ENCODE assay signal across 24 mouse cellular contexts in the genomic region with DNA sequence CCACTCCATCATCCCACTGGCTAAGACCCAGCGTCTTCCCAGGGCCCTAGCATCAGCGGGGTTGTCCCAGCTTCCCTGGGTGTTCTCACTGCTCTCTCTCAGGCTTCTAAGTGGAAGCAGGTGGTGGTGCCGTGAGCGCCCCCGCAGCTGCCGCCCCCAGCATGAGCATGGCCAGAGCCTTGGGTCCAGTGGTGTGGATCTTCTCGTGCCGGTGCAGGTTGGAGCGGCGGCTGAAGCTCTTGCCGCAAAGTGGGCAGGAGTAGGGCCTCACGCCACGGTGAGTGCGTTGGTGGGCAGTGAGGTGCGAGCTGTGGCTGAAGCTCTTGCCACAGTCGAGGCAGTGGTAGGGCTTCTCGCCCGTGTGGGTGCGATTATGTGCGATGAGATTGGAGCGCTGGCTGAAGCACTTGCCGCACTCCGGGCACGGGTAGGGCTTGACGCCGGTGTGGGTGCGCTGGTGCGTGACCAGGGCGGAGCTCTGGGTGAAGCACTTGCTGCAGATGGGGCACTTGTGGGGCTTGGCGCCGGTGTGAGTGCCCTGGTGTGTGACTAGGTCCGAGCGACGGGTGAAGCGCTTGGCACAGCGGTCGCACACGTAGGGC. TPM values are rescaled to one million over a fixed set of nuclear protein-coding genes. Genes with fewer than 3 reads are reported as not detected.
DNase-seq lines count a peak whose midpoint lies in the region; ATAC-seq and TF ChIP-seq lines count a peak whose summit lies in the region.
"Had no signal": no experiment of that assay in that cellular context is flagged by ENCODE, and none has a peak within 500 bp of the region (broad histone marks: within the 10 kb centered on the region; RNA-seq: fewer than 3 reads in every experiment).

No protein-coding gene starts in this region.

- H3K36me3 ChIP-seq in embryonic facial prominence, embryonic 11.5 days (replicated peaks; ENCODE audit: control insufficient read depth, insufficient read depth, low read depth, low read length), result peaks cover 15% of the 10 kb centered on the region
- H3K36me3 ChIP-seq in embryonic facial prominence, embryonic 10.5 days (replicated peaks), result peaks cover 89% of the 10 kb centered on the region
- peaks cover 53% of the 10 kb centered on the region for H3K36me3 ChIP-seq in kidney, embryonic 14.5 days (ENCODE audit: control insufficient read depth, insufficient read depth, low read length)
- peaks cover 83% of the 10 kb centered on the region for H3K36me3 ChIP-seq in midbrain, embryonic 12.5 days
- peaks cover 58% of the 10 kb centered on the region for H3K36me3 ChIP-seq in midbrain, postnatal 0 days (ENCODE audit: insufficient read depth, low read length)
- H3K36me3 ChIP-seq in stomach, embryonic 16.5 days (ENCODE audit: control insufficient read depth, insufficient read depth, low read length), result peaks cover 44% of the 10 kb centered on the region

- no peaks in the 10 kb centered on the region for H3K4me1 ChIP-seq in embryonic facial prominence, embryonic 11.5 days (ENCODE audit: control insufficient read depth, insufficient read depth, low read length)
- H3K4me1 ChIP-seq in embryonic facial prominence, embryonic 10.5 days, result no peaks in the 10 kb centered on the region
- no peaks in the 10 kb centered on the region for H3K4me1 ChIP-seq in kidney, embryonic 14.5 days (ENCODE audit: control insufficient read depth, insufficient read depth, low read length)
- H3K4me1 ChIP-seq in midbrain, embryonic 12.5 days, result no peaks in the 10 kb centered on the region
- no peaks in the 10 kb centered on the region for H3K4me1 ChIP-seq in midbrain, postnatal 0 days (ENCODE audit: insufficient read depth, low read length)
- no peaks in the 10 kb centered on the region for H3K4me1 ChIP-seq in stomach, embryonic 16.5 days (ENCODE audit: control insufficient read depth, insufficient read depth, low read length)
- H3K4me1 ChIP-seq: kidney, embryonic 15.5 days; neural tube, embryonic 15.5 days had no signal

- no peak overlapping the region for H3K4me3 ChIP-seq in embryonic facial prominence, embryonic 11.5 days (ENCODE audit: low read depth, low read length)
- no peak overlapping the region for H3K4me3 ChIP-seq in embryonic facial prominence, embryonic 10.5 days
- H3K4me3 ChIP-seq in kidney, embryonic 14.5 days (ENCODE audit: low read length), result no peak overlapping the region
- H3K4me3 ChIP-seq in midbrain, embryonic 12.5 days, result no peak overlapping the region
- H3K4me3 ChIP-seq in midbrain, postnatal 0 days (ENCODE audit: low read depth, low read length), result no peak overlapping the region
- no peak overlapping the region for H3K4me3 ChIP-seq in stomach, embryonic 16.5 days (replicated peaks; ENCODE audit: low read length)
- H3K4me3 ChIP-seq: kidney, embryonic 15.5 days; megakaryocyte, embryonic 14.5 days; myocyte; neural tube, embryonic 15.5 days had no signal

- H3K27ac ChIP-seq in embryonic facial prominence, embryonic 11.5 days (replicated peaks; ENCODE audit: low read depth, low read length), result no peak overlapping the region
- no peak overlapping the region for H3K27ac ChIP-seq in embryonic facial prominence, embryonic 10.5 days (replicated peaks)
- no peak overlapping the region for H3K27ac ChIP-seq in kidney, embryonic 14.5 days (ENCODE audit: low read depth, low read length)
- H3K27ac ChIP-seq in midbrain, embryonic 12.5 days (replicated peaks), result no peak overlapping the region
- no peak overlapping the region for H3K27ac ChIP-seq in midbrain, postnatal 0 days (ENCODE audit: low read depth, low read length)
- H3K27ac ChIP-seq in stomach, embryonic 16.5 days (ENCODE audit: low read length), result no peak overlapping the region
- H3K27ac ChIP-seq: kidney, embryonic 15.5 days; neural tube, embryonic 15.5 days had no signal

- no peaks in the 10 kb centered on the region for H3K9me3 ChIP-seq in embryonic facial prominence, embryonic 11.5 days (replicated peaks; ENCODE audit: control insufficient read depth, low read length)
- H3K9me3 ChIP-seq in embryonic facial prominence, embryonic 10.5 days, result peaks cover 11% of the 10 kb centered on the region; the same call in 1 of the 2 replicates
- H3K9me3 ChIP-seq in kidney, embryonic 14.5 days (ENCODE audit: control insufficient read depth, low read length), result peaks cover 12% of the 10 kb centered on the region
- H3K9me3 ChIP-seq in midbrain, embryonic 12.5 days, result no peaks in the 10 kb centered on the region
- 0 out of 2 replicates have a peak, but pooled peaks cover 4% of the 10 kb centered on the region for H3K9me3 ChIP-seq in midbrain, postnatal 0 days (ENCODE audit: low read length)
- H3K9me3 ChIP-seq in stomach, embryonic 16.5 days (replicated peaks; ENCODE audit: control insufficient read depth, low read length), result peaks cover 12% of the 10 kb centered on the region; the same call in 1 of the 2 replicates
- H3K9me3 ChIP-seq: megakaryocyte, embryonic 14.5 days; neural tube, embryonic 15.5 days had no signal

- no peak overlapping the region for H3K9ac ChIP-seq in embryonic facial prominence, embryonic 11.5 days (replicated peaks; ENCODE audit: low read length)
- no peak overlapping the region for H3K9ac ChIP-seq in kidney, embryonic 14.5 days (ENCODE audit: low read depth, low read length)
- no peak overlapping the region for H3K9ac ChIP-seq in midbrain, embryonic 12.5 days (replicated peaks)
- no peak overlapping the region for H3K9ac ChIP-seq in midbrain, postnatal 0 days (replicated peaks; ENCODE audit: low read length, poor library complexity, severe bottlenecking)
- H3K9ac ChIP-seq in stomach, embryonic 16.5 days (ENCODE audit: low read length), result no peak overlapping the region
- H3K9ac ChIP-seq: kidney, embryonic 15.5 days; neural tube, embryonic 15.5 days had no signal

- WGBS in embryonic facial prominence, embryonic 11.5 days, result 93% methylated on average over 38 of the region's 38 CpGs
- WGBS in embryonic facial prominence, embryonic 10.5 days, result 95% methylated on average over 38 of the region's 38 CpGs
- 94% methylated on average over 38 of the region's 38 CpGs for WGBS in kidney, embryonic 14.5 days
- WGBS in midbrain, embryonic 12.5 days, result 94% methylated on average over 38 of the region's 38 CpGs
- WGBS in midbrain, postnatal 0 days, result 95% methylated on average over 38 of the region's 38 CpGs
- WGBS in stomach, embryonic 16.5 days, result 95% methylated on average over 38 of the region's 38 CpGs

- H3K27me3 ChIP-seq in embryonic facial prominence, embryonic 11.5 days (ENCODE audit: control insufficient read depth, insufficient read depth, low read length), result no peaks in the 10 kb centered on the region
- no peaks in the 10 kb centered on the region for H3K27me3 ChIP-seq in embryonic facial prominence, embryonic 10.5 days (replicated peaks; ENCODE audit: low read depth, poor library complexity, severe bottlenecking)
- no peaks in the 10 kb centered on the region for H3K27me3 ChIP-seq in kidney, embryonic 14.5 days (ENCODE audit: control insufficient read depth, insufficient read depth, low read length)
- H3K27me3 ChIP-seq in midbrain, embryonic 12.5 days, result no peaks in the 10 kb centered on the region
- H3K27me3 ChIP-seq in midbrain, postnatal 0 days (ENCODE audit: insufficient read depth, low read length), result no peaks in the 10 kb centered on the region
- H3K27me3 ChIP-seq in stomach, embryonic 16.5 days (ENCODE audit: control insufficient read depth, insufficient read depth, low read length), result no peaks in the 10 kb centered on the region
- H3K27me3 ChIP-seq: kidney, embryonic 15.5 days; neural tube, embryonic 15.5 days; Patski had no signal

- H3K4me2 ChIP-seq in embryonic facial prominence, embryonic 11.5 days (ENCODE audit: low read depth, low read length), result no peak overlapping the region
- H3K4me2 ChIP-seq in kidney, embryonic 14.5 days (replicated peaks; ENCODE audit: low read depth, low read length), result no peak overlapping the region
- H3K4me2 ChIP-seq in midbrain, embryonic 12.5 days (replicated peaks), result no peak overlapping the region
- no peak overlapping the region for H3K4me2 ChIP-seq in midbrain, postnatal 0 days (ENCODE audit: low read depth, low read length, poor library complexity, severe bottlenecking)
- no peak overlapping the region for H3K4me2 ChIP-seq in stomach, embryonic 16.5 days (ENCODE audit: low read depth, low read length)
- H3K4me2 ChIP-seq: kidney, embryonic 15.5 days; neural tube, embryonic 15.5 days had no signal

- no peak for DNase-seq in embryonic facial prominence, embryonic 11.5 days (ENCODE audit: low spot score)
- no peak for DNase-seq in embryonic facial prominence, embryonic 10.5 days (ENCODE audit: low spot score)
- no peak for DNase-seq in kidney, adult 11 months
- no peak for DNase-seq in midbrain, postnatal 0 days (ENCODE audit: low spot score)
- no peak for DNase-seq in gastrocnemius, adult 18-20 months (ENCODE audit: low spot score)
- DNase-seq: cerebellum, adult 9-10 months; gastrocnemius, postnatal 14 days; layer of hippocampus, postnatal 36 days; lung, postnatal 10 days; thymus, postnatal 4 days had no signal

- no peak for TF ChIP-seq CTCF in midbrain, postnatal 0 days (IDR thresholded peaks at IDR 0.05)

- 0 out of 2 replicates have a peak, but pooled peaks have one; percentile 29 for ATAC-seq in embryonic facial prominence, embryonic 11.5 days (replicated peaks; ENCODE audit: insufficient number of reproducible peaks, low FRiP score, low TSS enrichment, low read depth)
- 0 out of 2 replicates have a peak, but pooled peaks have one; percentile 22 for ATAC-seq in kidney, embryonic 14.5 days (ENCODE audit: low FRiP score, low TSS enrichment)
- peak; percentile 27; the same call in 1 of the 2 replicates for ATAC-seq in midbrain, embryonic 12.5 days (ENCODE audit: low FRiP score, low read depth)
- ATAC-seq in midbrain, postnatal 0 days (ENCODE audit: low FRiP score), result no peak
- ATAC-seq in stomach, embryonic 16.5 days (ENCODE audit: insufficient read depth, low FRiP score), result peak; percentile 5; the same call in 1 of the 2 replicates
- ATAC-seq: Patski had no signal

RNA-seq across cellular contexts. Expression of a gene that starts 12.0 kb away (rescaled TPM):
- 18.2 and 19.6 TPM in 2 replicates for polyA plus RNA-seq in embryonic facial prominence, embryonic 11.5 days (2014; fragmentation: Nextera tagmentation; extraction: Ambion mirVana)
- 27.2 and 31.0 TPM in 2 replicates for polyA plus RNA-seq in embryonic facial prominence, embryonic 10.5 days (2016; fragmentation: Nextera tagmentation; extraction: Ambion mirVana)
- 19.5 and 24.9 TPM in 2 replicates for polyA plus RNA-seq in kidney, embryonic 14.5 days (2014; fragmentation: Nextera tagmentation; extraction: Ambion mirVana)
- 21.8 and 22.4 TPM in 2 replicates for polyA plus RNA-seq in midbrain, embryonic 12.5 days (2016; fragmentation: Nextera tagmentation; extraction: Ambion mirVana)
- total RNA-seq in midbrain, postnatal 0 days (2014; rRNA removed), result 16.9 and 21.7 TPM in 2 replicates
- 10.0 and 10.7 TPM in 2 replicates for polyA plus RNA-seq in midbrain, postnatal 0 days (2015; fragmentation: Nextera tagmentation; extraction: Ambion mirVana)
- polyA plus RNA-seq in stomach, embryonic 16.5 days (2015; fragmentation: Nextera tagmentation; extraction: Ambion mirVana), result 15.1 and 17.2 TPM in 2 replicates
- total RNA-seq in gastrocnemius, adult 18-20 months (2021), result 1 to 10 TPM; 2.1 to 2.8 TPM

RNA-seq across cellular contexts. Expression of a gene that starts 23.2 kb away (rescaled TPM):
- 17.1 and 19.0 TPM in 2 replicates for polyA plus RNA-seq in embryonic facial prominence, embryonic 11.5 days (2014; fragmentation: Nextera tagmentation; extraction: Ambion mirVana)
- polyA plus RNA-seq in embryonic facial prominence, embryonic 10.5 days (2016; fragmentation: Nextera tagmentation; extraction: Ambion mirVana), result 22.4 and 24.4 TPM in 2 replicates
- 15.3 and 19.1 TPM in 2 replicates for polyA plus RNA-seq in kidney, embryonic 14.5 days (2014; fragmentation: Nextera tagmentation; extraction: Ambion mirVana)
- 24.1 and 25.9 TPM in 2 replicates for polyA plus RNA-seq in midbrain, embryonic 12.5 days (2016; fragmentation: Nextera tagmentation; extraction: Ambion mirVana)
- total RNA-seq in midbrain, postnatal 0 days (2014; rRNA removed), result 36.2 and 48.2 TPM in 2 replicates
- polyA plus RNA-seq in midbrain, postnatal 0 days (2015; fragmentation: Nextera tagmentation; extraction: Ambion mirVana), result 23.3 and 26.3 TPM in 2 replicates
- polyA plus RNA-seq in stomach, embryonic 16.5 days (2015; fragmentation: Nextera tagmentation; extraction: Ambion mirVana), result 11.5 and 11.8 TPM in 2 replicates
- total RNA-seq in gastrocnemius, adult 18-20 months (2021), result 1 to 10 TPM; 2.5 to 2.9 TPM

RNA-seq across cellular contexts. Expression of a gene that starts 24.6 kb away (rescaled TPM):
- polyA plus RNA-seq in embryonic facial prominence, embryonic 11.5 days (2014; fragmentation: Nextera tagmentation; extraction: Ambion mirVana), result 0.28 and 0.59 TPM in 2 replicates
- 0.71 and 1.0 TPM in 2 replicates for polyA plus RNA-seq in embryonic facial prominence, embryonic 10.5 days (2016; fragmentation: Nextera tagmentation; extraction: Ambion mirVana)
- polyA plus RNA-seq in kidney, embryonic 14.5 days (2014; fragmentation: Nextera tagmentation; extraction: Ambion mirVana), result 0.29 and 0.45 TPM in 2 replicates
- polyA plus RNA-seq in midbrain, embryonic 12.5 days (2016; fragmentation: Nextera tagmentation; extraction: Ambion mirVana), result 0.16 TPM in 1 of 2 replicates, not detected in the other
- total RNA-seq in midbrain, postnatal 0 days (2014; rRNA removed), result not detected in 2 replicates
- polyA plus RNA-seq in midbrain, postnatal 0 days (2015; fragmentation: Nextera tagmentation; extraction: Ambion mirVana), result not detected in 2 replicates
- polyA plus RNA-seq in stomach, embryonic 16.5 days (2015; fragmentation: Nextera tagmentation; extraction: Ambion mirVana), result 0.15 TPM in 1 of 2 replicates, not detected in the other
- not detected for total RNA-seq in gastrocnemius, adult 18-20 months (2021)
- total RNA-seq: adrenal gland, adult 18-20 months; gastrocnemius, postnatal 14 days; layer of hippocampus, adult 18-20 months; layer of hippocampus, postnatal 36 days; left cerebral cortex, postnatal 36 days; liver, adult 2 months had no signal
- polyA plus RNA-seq: cortical plate, adult 2 months; heart, embryonic 14.5 days; kidney, embryonic 15.5 days; liver, adult 2 months; neural tube, embryonic 15.5 days; Patski had no signal
